Mouse (Mus musculus) cerebellum, adult 11 months (tissue): ENCODE measurements around the gene 1700034J05Rik.

ENCODE experiments used
- DNase-seq: peaks from one replicate; pipeline ENCODE4 v3.0.0; 2022

1700034J05Rik gene

DNA sequence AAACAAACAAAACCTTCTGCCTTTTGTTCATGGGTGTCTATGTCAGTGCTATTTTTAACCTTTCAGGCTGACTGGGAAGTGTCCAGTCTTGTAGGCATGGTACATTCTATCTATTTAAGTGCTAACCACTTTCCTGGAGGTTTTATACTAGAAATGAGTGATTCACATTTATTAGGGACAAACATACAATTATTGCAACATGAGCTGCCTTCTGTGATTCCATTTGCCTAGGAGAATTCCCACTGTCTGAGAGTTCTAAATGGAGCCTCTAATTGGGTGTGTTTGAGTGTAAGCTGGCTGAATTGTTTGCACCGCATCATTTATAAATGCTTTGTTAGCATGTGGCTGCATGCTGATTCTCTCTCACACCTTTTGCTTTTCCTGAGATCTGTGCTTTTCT is 38.4 kb downstream of the 1700034J05Rik start:
- no peak for DNase-seq

DNA sequence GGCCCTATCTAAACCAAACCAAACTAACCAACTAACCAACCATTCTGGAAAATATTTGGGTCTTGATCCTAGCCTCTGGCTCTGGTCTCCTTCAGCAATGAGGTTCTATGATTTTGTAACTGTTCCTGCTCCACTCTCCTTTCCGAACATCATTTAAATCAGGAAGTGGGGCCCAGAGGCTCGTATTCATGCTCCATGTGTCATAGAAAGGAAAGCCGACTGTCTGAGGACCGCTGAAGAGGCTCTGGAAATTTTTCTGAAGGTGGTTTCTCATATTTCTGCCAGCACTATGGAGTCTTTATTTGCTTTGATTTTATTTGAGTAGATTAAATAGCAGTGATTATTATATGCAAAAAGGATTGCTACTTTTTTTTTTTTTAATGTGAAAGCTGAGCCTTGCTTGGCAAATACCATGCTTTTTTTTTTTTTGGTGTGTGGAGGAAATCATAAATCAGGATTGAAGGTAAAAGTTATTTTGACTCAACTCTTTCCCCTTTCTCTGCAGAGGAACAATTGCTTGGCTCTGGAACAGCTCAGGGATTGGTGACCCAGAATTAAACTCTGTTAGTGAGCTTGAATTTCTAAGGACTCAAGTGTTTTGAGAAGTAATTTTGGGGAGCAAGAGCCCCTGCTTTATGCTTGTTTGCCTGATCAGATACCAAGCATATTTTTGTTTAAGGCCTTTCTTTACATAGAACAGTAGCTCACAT is 40.6 kb downstream of the 1700034J05Rik start:
- no peak for DNase-seq

DNA sequence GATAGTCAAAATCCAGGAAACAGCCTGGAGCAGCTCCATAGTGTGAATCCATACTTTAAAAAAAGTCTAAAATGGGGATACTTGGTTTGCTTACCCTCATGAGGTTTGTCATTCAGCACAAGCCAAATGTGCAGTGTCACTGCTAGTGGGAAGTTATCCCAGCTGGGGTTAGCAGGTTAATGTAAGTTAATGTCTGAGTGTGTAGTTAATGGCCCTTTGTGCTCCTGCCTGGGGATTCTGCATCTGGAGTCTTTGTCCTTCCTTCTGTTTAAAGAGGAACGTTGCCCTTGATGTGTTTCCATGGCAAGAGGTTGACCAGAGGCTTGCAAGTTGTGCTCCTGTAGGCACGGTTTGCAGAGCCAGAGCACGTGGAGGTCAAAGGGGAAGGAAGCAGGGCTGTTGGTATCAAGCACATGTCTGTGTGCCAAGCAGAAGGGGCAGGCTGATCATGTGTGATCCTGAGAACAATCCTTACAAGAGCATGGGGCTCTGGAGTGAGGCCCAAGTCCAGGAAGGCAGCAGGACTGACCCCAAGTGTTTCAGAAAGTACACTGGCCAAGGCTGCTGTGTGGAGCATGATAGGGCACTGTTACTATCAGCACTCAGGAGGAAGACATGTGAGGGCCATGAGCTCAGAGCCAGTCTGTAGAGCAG is 41.3 kb downstream of the 1700034J05Rik start:
- DNase-seq: no peak

DNA sequence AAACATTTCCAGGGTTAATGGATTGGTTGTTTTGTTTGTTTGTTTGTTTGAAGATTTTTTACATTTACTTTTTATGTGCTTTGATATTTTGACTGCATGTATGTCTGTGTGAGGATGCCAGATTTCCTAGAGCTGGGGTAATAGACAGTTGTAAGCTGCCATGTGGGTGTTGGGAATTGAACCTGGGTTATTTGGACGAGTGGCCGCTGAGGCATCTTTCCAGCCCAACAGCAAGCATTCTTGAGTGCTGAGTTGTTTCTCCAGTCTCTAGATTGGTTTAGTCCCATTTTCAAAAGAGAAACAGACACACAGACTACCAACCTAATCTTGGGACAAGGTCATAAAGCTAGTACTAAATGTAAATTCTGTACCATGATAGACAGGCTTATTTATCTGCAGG is 43.4 kb downstream of the 1700034J05Rik start:
- no peak for DNase-seq

DNA sequence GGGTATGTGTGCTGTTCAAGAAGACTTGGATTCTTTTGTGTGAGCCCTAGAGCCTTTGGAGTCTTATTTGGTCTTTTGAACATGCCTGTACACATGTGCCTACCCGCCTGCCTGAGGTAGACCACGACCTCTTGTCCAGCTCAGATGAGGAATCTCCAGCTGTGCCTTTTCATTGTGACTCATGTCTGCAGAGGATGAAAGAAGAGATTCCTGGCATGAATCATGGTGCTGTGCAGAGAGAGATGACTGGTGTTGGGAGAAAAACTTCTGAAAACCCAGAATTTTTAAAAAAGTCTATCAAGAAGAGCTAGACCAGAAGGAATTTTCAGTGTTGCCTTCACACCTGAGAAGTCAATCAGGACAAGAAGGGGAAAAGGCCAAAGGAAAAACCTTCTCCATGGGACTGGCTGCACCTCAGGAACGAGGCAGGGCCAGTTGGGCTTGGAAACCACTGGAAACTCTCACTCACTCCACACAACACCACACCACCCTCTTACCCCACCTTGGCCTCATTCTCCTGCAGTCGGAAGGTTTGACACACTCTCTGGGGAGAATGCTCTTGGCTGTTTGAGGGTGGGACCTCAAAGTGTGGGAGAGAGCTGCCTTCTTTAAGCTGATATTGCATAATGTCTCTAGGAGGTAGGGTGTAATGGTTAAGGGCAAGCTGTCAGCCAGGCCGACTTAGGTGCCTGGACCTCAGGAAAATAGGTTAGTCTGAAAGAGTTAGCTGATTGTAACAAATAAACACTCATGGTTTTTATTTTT is 44.3 kb downstream of the 1700034J05Rik start:
- DNase-seq: no peak

DNA sequence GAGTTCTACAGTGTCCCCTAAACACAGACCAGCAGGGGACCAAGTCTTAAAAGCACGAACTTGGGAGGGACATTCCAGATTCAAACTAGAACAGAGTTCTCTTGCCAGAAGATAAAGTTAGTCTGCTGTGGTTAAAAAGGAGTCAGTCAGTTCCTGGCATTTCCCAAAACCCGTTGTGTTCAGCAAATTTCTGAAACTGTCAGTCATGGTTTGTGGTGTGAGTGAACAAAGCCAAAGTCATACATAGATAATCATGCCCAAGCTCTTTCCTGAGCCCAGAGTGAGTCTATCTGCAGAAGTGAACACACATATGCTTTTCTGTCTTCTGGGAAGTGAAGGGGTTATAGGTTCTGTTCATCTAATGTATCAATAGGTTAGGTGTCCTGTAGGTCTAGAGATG is 45.4 kb downstream of the 1700034J05Rik start:
- DNase-seq: no peak

DNA sequence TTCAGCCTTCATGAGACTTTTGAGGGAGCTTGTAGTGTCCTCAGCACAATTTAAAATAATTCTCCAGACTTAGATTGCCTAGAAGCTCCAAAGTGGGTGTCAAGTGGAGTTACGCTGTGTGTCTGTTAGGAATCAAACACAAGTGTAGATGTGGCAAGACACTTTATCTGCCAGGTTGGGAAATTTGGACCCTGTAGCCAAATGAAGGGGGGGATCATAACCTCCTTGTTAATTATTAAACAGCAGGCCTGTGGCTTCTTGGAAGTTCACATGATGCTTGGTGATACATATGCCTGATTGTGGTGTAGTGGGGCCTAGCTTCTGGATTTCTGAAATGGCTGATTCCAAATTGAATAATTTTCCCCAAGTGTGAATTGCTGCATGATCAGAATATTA is 46.4 kb downstream of the 1700034J05Rik start:
- no peak for DNase-seq

DNA sequence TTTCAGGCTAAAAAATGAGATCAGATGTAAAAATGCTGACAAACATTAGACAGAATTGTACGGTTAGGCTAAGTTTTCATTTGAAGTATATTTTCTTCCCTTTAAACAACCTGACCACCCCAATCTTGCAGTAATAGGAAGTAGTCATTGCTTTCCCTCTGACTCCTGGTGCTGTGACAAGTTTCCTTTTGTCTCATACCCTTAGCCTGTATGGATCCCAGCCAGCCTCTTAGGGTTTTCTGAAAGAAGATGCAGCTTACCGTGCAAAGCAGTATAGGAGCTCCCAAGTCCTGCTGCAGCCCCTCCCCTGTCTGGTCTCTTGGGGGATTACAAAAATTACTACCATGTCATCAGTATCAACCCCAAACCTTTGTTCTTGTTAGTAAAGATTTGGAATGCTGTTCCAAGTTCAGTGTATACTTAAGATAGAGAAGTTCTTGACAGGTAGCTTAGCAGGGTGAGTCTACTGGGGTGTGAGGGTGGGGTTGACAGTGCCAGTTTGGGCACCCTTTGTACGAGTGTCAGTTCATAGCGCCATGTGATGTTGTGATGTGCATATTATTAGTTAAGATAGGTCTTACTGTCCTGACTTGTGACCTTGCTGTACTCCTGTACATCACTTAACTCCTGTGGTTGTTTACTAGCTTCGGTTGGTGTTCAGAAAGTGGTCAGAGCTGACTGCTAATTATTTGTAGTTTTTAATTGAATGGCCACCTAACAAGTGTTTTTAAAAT is 47.0 kb downstream of the 1700034J05Rik start:
- DNase-seq: no peak

DNA sequence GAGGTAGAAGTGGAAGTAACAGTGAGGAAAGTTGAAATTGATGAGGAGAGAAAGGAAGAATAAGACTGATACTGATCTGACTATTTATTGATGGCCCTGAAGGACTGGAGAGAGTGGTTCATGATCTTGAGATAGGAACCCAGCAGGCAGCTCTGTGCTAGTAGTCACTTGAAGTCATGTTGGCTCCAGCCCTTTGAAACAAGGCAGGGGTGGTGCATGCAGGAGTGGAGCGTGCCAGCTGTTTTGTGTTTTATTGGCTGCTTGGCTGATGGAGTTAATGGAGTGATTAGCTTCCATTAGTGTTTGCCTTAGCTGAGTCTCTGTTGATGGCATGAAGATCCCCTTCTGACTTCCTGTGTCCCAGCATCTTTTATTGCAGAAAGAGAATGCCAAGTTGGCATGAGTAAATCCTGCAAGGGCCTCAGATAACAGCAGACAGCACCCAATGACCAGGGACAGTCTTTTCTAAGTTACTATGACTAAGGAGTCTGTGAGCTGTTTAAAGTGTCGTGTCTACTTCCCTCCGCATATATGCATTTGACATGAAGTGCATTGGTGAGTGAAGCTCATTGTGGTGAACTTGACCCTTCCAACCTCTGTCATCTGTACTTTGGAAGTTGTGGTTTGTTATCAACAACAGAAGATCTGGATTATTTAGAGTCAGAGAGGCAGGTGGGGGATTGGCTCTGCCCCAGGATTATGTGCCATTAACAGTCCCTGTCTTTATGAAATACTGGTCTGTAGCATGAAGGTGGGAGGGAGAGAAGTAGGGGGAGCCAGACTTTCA is 48.0 kb downstream of the 1700034J05Rik start:
- no peak for DNase-seq

DNA sequence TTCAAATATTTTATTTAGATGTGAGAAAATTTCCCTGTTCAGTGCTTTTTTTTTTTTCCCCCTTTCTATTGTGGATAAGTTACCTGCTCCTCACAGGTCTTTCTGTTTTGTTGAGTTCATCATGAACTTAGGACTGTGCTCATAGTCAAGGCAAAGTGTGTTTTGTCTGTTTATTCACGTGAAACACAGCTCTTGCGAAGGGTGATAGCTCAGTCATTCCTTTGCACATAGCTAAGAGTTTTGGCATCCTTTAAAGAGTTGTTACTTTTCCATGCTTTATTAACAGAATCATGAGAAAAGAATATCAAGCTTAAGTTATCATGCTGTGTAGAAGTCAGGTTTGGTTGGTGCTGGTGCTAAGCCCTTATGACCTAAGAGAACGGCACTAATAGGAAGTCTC is 49.5 kb downstream of the 1700034J05Rik start:
- DNase-seq: no peak

DNA sequence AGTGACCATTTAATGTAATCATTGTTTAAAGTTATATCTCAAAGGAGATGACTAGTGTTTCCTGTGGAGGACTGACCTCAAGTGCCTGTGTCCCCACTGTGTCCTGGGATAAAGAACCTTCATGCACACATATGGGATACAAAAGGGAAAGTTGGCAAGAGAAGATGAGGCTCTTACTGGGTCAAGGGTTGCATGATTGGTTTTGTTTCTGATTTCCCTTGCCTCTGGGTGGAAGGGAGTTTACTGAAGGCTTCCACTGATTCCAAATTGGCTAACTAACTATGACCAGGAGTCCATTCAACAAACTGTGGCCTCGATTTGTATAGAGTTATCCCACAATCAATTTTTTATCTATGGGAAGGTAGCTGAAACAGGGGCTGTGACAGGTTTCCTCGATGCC is 50.6 kb downstream of the 1700034J05Rik start:
- no peak for DNase-seq

DNA sequence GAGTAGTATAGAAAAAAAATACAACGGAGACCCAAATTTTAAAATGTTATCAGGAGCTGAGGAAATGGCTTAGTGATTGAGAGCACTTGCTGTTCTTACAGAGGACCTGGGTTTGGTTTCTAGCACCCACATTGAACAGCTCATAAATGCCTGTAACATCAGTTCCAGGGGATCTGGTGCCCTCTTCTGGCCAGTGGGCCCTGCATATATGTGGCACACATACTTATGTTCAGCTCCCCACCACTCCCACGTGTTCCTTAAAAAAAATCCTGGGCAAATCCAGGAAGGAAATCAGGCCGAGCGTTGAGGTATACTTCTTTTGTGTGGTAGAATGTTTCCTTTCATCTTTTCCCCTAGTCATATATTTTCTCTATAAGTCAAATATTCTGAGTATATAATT is 52.3 kb downstream of the 1700034J05Rik start:
- DNase-seq: no peak
